Mouse (Mus musculus) cerebellum, adult 2 months (tissue): ENCODE results near the gene Synpo2.

ENCODE experiments used
- CTCF ChIP-seq: fragments of 200-500 bp; IDR thresholded peaks from 2 replicates; pipeline ENCODE4 v1.5.1; 2011; ENCODE audit warnings: low read depth, mild to moderate bottlenecking, control low read depth, low read length, moderate library complexity, borderline replicate concordance; ENCODE audit not compliant: insufficient read depth
- POLR2A ChIP-seq: fragments of 200-500 bp; IDR thresholded peaks from 2 replicates; pipeline ENCODE4 v1.6.1; 2011; ENCODE audit warnings: low read length, control low read depth, borderline replicate concordance; ENCODE audit not compliant: insufficient read depth

DNA sequence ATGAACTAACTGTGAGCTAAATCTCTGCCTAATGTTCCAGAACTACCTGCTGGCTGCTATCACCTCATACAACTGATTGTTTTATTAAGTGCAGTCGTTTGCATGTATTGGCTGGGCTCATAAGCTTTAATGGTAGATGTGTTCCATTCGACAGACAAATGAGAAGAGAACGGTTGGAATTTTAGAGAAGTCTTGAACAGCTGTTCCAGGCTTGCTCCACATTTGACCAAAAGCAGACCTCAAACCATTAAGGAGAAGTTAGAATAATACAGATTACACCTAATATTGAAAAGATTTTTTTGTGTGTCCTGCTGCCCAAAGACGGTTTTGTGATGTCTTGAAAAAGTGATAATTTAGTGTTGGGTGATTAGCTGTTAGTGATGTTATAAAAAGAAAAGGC lies 27.1 kb downstream of the Synpo2 start:
- TF ChIP-seq CTCF (no peak), POLR2A (no peak)
